Mouse (Mus musculus) T-helper 2 cell (primary cell): Measurements from ENCODE around the gene Sf3b5.
"Not testable (repeated sequence)": the region's sequence is repeated elsewhere in the genome, so short reads cannot be mapped to it uniquely, and the experiment has no call there.

Source experiments
- in situ Hi-C: fragments of 300-600 bp; cut with MboI, MseI; formaldehyde crosslinking; loops from one replicate; pipeline ENCODE4 v1.15.1; 2025; ENCODE audit warnings: high pct_unique_total_duplicates

The Sf3b5 gene

DNA sequence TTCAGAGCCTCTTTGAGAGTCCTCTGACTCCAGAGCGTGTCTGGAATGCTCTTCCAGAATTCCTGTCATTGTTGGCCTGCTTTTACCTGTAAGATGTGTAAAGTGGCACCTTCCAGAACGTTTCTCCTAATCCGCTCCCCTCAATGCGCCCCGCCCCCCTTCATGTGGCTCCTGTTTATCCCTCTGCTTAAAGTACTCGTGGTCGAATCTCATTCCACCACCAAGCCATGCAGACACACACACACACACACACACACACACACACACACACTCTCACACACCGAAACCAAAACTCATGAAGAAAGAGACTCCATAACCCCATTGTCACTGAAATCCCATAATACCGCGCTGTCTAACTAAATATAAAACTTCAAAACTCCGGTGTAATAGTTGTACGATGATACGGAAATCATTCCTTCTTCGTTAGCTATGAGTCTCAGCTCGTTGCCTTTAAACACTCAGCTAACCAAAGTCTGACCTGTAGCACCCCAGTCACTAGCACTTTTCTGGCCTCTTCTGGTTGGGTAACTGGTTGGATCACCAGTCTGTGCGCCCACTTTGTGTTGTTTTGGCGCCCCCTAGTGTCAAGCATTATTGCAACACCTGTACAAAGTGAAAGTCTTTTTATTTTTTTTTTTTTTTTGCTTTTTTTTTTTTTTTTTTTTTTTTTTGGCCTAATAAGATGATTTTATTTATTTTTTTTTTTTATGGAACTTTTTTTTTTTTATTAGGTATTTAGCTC, 8.2 kb upstream of the Sf3b5 start:
- in situ Hi-C loops, result no loop called here

DNA sequence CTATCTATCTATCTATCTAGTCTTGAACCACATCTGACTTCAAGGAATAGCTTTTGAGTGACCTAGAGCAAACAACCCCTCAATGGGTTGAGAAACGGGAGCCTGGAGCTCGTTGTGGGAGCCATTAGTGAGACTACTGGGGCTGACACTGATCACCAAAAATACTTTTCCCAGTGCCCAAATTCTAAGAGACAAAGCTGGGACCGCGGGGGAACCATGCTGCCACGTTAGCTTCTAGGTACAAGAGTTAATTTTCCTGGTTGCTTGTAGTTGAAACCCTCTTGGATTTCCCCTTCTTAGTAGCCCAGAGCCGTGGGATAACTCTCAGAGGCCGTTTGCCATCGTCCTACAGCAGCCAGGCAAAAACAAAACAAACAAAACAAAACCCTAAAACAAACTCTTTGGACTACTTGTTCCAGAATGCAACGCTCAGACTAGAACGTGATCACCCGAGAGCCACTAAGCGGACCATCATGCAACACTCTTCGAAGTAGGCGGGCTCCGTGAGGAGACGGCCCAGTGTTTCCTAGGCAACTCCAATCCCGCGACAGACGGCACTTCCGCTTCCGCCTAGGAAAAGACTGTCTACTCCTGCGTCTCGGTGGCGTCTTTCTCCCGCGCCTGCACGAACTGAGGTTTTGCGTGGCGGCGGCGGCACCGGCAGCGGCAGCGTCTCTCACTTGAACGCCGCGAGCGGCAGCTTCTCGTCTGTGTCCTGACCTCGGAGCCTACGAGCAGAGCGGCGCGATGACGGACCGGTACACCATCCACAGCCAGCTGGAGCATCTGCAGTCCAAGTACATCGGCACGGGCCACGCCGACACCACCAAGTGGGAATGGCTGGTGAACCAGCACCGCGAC, 3.0 kb downstream of the Sf3b5 start:
- in situ Hi-C loops, result no loop called here

DNA sequence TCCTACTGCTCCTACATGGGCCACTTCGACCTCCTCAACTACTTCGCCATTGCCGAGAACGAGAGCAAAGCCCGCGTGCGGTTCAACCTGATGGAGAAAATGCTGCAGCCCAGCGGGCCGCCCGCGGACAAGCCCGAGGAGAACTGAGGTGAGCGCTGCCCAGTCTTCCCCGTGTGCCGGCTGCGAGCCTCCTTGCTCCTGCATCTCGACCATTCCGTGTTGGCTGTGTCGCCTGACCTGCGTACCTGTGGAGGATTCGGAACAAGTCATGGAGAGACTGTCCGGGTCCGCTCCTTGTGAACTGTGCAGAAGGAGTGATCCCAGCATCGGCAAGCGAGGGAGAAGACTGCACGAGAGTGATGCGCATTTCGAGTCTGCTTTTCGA, 3.6 kb downstream of the Sf3b5 start:
- in situ Hi-C loops, result no loop called here

DNA sequence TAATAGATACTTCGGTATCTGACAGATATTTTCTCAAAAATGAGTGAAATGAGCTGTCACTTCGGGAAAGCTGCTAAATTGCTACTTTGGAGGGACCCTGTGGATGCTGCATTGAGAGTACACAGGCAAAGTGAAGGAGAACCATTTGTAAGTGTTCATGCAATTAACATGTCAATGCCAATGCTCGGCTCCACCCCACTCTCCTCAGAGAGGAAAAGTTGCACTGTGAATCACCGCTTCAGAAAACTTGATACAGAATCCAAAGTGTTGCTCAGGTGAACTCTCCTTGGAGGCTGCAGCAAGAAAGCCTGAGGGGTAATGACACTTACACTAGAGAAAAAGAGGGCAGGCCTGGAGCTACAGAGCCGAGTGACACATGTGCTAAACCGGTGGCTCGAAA, 8.9 kb downstream of the Sf3b5 start:
- in situ Hi-C loops, result loop anchor here (10.0 kb wide), 1 partner anchor 191 kb away; no protein-coding TSS in a partner anchor

DNA sequence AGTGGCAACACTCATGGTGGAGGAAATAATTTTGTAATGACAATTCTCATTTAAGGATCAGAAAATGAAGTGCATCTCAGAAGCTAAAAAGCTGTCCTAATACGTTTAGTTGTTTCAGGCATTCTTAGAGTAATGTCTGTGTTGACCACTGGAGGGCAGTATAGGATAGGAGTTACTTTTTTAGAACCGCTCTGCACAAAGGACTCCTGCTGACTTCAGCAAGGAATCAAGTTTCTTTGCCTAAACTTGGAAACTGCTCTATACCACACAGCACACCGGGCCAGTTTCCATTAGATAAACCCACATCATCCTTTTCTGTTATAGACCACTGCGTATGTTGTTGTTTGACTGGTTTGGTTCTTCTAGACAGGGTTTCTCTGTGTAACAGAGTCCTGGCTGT, 11.4 kb downstream of the Sf3b5 start:
- in situ Hi-C loops, result loop anchor here (5.0 to 10.0 kb wide), 2 partner anchors 188 to 411 kb away; no protein-coding TSS in a partner anchor

DNA sequence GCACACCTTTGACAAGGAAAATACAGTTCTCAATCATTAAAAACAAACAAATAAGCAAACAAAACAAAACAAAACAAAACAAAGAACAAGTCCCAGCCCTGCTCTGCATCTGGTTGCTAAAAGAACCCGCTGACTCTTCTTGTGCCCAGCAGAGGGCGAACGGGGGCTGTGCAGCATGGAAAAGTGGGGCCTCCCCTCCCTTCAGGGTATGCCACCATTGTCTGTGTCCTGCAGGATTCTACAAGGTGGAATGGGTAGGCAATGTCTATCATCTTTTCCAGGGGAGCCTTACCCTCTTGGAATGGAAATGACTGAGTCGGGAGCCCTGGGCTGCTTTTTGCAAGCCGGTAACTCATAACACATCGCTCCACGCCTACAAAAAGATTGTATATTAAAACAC, 13.4 kb downstream of the Sf3b5 start:
- in situ Hi-C loops, result loop anchor here (5.0 to 10.0 kb wide), 2 partner anchors 186 to 409 kb away; no protein-coding TSS in a partner anchor

DNA sequence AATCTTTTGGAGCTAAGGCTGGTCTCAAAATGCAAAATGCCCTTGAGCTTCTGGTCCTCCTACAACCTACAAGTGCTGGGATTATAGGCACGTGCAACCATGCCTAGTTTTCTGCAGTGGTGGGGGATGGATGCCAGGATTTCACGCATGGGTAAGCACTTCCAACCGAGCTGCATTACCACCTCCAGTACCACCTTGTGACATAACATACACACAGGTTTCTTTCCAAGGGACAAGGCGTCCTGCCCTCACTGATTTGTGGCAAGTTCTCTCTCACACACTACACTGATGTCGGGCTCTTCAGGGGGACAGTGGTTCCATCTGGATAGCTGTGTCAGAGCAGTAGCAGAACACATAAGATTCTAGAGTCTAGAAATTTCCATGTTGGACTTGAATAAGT, 13.9 kb downstream of the Sf3b5 start:
- in situ Hi-C loops, result loop anchor here (5.0 to 10.0 kb wide), 2 partner anchors 186 to 408 kb away; no protein-coding TSS in a partner anchor

DNA sequence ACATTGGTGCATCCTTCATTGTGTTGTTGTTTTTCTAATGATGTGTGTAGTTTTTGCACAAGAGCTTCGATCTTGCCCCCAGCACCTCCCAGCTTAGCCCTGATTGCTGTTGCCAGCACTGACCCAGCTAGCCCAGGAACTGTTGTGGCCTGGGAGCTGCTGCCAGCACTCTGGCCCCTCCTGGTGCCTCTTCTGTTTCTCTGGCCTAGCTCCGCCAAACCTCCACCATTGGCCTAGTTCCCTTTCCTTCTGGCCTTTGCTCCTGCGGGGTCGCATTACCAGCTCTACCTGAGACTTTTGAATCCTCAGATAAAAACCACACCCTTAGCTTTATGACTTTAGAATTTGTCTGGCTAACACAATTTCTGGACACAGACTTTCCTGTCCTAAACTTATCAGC, 17.0 kb downstream of the Sf3b5 start:
- in situ Hi-C loops, result no loop called here

DNA sequence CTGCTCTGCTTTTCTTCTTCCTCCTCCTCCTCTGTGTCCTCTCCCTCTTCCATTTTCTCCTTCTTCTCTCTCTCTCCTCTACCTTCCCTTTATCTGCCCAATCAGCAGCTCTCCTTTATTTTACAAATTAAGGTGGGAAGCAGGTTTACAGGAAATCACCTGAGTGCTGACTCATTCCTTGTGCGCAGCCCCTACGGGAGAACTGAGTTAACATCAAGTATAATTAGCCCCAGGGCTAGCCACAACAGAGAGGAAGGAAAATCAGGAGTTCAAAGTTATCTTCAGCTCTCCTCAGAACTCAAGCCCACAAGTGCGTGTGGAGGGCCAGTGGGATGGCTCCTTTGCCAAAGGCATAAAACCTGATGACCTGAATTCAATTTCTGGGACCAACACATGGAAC, 18.8 kb downstream of the Sf3b5 start:
- in situ Hi-C loops, result not testable (repeated sequence)

DNA sequence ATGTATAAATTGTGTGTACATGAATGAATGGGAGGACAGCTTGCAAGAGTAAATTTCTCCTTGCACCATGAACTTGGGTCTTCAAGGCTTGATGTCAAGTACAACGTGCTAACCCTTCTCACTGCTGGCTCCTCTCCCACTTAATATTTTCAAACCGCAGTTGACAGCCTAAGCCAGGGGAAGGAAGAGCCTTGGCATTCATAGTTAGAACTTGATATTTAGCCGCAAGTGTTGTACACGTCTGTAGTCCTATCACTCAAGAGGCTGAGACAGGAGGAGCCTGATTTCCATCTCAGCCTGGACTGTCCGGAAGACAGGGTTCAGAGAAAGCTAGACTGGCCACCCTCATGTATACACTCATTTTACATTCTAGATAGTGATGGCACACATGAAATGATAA, 22.6 kb downstream of the Sf3b5 start:
- in situ Hi-C loops, result loop anchor here (5.0 to 25.0 kb wide), 2 partner anchors 60 to 1685 kb away; partner anchors contain the start of genes Gje1, Nmbr and Vta1

DNA sequence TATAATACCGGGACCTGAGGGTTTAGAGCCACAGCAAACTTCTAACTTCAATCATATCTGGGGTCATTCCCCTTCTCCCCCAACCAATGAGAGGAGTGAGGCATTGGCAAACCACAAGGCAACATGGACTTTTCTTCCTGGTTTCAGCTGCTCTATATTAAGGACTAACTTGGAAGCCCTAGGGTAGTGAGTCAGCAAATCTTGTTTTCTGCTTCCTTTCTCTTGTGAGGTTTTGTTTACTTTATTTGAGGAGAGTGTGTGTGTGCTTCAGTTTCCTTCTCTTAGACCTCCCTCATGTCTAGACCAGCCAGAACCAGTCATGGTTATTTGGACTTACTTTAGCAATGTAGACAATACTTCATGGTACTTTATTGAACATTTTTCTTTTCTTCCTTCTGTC, 23.1 kb downstream of the Sf3b5 start:
- in situ Hi-C loops, result loop anchor here (5.0 to 25.0 kb wide), 2 partner anchors 59 to 1684 kb away; partner anchors contain the start of genes Gje1, Nmbr and Vta1

DNA sequence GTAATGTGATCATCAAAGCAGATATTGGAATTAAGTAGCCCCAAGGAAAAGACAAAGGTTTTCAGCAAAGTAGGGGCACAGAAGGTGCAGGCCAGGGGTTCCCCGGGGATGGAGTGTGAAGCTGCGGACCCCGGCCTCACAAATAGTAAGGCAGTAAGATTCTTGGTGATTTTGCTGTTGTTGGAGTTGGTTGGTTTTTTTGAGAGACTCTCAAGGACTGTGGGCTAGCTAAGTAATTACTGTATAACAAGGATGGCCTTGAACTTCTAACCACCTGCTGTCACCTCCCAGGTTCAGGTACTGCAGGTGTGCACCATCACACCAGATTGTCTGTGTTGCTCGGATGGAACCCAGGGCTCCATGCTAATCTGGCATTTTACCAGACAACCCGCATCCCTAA, 24.3 kb downstream of the Sf3b5 start:
- in situ Hi-C loops, result loop anchor here (5.0 to 25.0 kb wide), 2 partner anchors 58 to 1683 kb away; partner anchors contain the start of genes Gje1, Nmbr and Vta1

DNA sequence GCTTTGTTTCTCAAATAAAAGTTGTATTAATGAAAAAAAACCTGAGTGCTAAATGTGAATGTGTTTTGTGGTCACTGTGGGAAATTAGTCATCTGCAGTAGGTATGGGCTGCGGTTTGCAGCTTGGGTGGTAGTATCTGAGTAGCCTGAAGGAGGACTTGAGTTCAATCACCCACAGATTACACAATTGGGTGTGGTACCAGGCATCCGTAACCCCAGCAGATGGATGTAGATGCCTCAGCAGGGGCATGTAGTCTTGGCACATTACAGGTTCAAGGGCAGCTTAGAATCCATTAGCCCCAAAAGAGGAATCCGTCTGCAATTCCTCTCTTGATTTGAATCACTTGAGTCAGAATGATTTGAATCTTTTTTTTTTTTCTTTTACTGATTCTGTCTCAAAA, 30.1 kb downstream of the Sf3b5 start:
- in situ Hi-C loops, result loop anchor here (10.0 to 25.0 kb wide), 2 partner anchors 280 to 1677 kb away; partner anchors contain the start of genes Gje1, Nmbr and Vta1

DNA sequence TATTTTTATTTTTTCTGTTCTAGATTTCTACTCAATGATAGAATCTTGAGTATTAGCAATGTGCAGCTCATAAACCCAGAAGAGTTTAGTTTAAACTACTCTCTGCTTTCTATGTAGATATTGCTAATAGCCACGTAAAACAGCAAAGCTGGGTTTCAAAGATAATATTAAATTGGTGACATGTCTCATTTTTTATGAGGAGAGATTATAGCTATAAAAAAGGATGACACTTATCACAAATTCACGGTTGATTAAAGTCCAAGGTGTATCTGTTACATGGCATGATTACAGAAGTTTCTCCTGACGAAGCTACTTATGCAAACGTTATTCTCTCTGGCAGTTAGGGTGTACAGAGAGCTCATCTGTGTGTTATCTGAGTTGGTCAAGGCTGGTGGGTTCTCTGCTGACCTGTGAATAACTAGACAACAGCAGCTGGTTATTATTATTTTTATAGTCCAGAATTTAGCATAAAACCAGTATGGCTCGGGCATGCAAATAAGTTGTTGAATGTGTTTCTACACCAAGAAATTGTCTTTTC, 34.6 kb downstream of the Sf3b5 start:
- in situ Hi-C loops, result loop anchor here (10.0 to 25.0 kb wide), 2 partner anchors 275 to 1673 kb away; partner anchors contain the start of genes Gje1, Nmbr and Vta1

DNA sequence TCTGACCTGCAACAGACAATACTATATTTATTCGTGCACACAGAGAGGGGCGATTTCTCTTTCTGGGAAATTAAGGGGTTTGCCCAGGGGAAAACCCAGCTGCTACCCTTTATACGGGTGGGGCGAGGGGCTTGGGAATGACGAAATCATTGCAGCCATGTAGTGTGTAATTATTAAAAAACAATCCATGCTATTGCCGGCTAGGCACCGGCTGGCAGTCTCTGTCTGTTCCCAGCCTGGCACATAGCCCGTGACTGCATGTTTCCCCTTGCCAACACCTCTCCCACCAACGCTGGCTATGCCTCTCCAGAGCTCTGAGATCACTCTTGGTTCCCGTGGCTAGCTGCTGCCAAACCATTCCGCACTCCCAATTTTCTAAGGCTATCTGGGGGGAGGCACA, 39.5 kb downstream of the Sf3b5 start:
- in situ Hi-C loops, result loop anchor here (25.0 kb wide), 1 partner anchor 1668 kb away; the partner anchor contains the start of genes Gje1, Nmbr and Vta1

DNA sequence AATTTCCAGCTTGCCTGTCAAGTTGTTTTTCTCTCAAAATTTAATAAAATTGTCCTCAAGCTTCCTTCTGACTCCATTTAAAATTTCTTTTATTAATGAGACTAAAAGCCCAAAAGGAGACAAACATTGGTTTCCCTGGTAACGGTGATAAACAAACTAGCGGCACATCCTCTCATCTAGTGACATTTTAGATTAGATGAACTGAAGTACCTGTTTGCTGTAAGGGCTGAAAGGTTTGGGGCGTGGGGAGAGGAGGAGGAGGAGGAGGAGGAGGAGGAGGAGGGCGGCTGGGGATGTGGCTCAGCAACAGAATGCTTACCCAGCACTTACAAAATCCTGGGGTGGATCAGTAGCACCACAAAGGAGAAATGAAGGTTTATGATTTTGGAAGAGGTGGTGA, 42.7 kb downstream of the Sf3b5 start:
- in situ Hi-C loops, result loop anchor here (25.0 kb wide), 1 partner anchor 1664 kb away; the partner anchor contains the start of genes Gje1, Nmbr and Vta1

DNA sequence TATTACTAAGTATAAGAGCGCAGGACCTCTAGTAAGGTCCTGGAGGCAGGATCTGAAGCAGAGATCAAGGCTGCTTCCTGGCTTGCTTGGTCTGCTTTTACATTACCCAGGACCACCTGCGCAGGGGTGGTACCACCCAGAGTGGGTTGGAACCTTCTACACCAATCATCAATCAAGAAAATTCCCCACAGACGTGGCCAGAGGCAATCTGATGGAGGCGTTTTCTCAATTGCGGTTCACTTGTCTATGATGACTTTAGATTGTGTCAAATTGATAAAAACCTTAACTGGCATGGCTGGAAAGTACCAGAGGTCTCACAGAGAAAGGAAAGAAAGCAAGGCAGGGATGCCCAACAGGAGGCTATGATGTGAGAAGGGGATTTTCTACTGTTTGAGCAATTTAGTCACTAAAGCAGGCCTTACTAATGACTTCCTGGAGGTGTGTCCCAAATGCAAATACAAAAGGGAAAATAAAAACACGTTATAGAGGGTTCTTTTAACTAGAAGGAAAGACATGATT, 51.8 kb downstream of the Sf3b5 start:
- in situ Hi-C loops, result no loop called here
